Mouse (Mus musculus): Measurements from ENCODE around the gene Slc25a10. TPM values are rescaled to one million over a fixed set of nuclear protein-coding genes. Genes with fewer than 3 reads are reported as not detected.
A peak's percentile ranks its signal among the peaks of the same experiment; 100 is the strongest.
"Not testable (repeated sequence)": the region's sequence is repeated elsewhere in the genome, so short reads cannot be mapped to it uniquely, and the experiment has no call there.

Gene Slc25a10
- polyA plus RNA-seq, 1 experiment from 2014 or later = 36.7 TPM

DNA sequence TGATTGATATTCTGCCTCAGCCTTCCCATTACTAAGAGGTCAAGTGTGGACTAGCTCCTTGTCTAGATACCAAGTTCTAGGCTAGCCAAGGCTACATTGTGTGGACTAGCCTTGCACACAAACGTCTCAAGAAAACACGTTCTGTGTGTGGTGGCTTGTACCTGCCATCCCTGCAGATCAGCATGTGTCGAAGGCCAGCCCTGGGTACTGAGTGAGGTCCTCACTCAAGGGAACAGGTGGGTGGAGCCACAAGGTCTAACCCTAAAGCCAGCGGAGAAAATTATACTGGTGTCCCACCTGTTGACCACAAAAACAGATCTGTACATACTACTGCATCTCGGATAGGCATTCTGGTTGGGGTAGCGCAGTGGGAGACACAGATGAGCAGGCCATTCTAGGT is 8.3 kb downstream of the Slc25a10 start:
- WGBS = 76% methylated on average over 6 of the region's 6 CpGs
- peaks cover 5% of the 10 kb centered on the region for H3K4me1 ChIP-seq
- no peak overlapping the region for H3K4me2 ChIP-seq
- ATAC-seq (ENCODE audit: insufficient number of reproducible peaks, low FRiP score, low TSS enrichment, low read depth) = no peak
- no peak overlapping the region for H3K4me3 ChIP-seq
- H3K36me3 ChIP-seq = peaks cover 45% of the 10 kb centered on the region
- no peaks in the 10 kb centered on the region for H3K9me3 ChIP-seq
- H3K27ac ChIP-seq = no peak overlapping the region
- H3K27me3 ChIP-seq = no peaks in the 10 kb centered on the region
- no peak overlapping the region for H3K9ac ChIP-seq

DNA sequence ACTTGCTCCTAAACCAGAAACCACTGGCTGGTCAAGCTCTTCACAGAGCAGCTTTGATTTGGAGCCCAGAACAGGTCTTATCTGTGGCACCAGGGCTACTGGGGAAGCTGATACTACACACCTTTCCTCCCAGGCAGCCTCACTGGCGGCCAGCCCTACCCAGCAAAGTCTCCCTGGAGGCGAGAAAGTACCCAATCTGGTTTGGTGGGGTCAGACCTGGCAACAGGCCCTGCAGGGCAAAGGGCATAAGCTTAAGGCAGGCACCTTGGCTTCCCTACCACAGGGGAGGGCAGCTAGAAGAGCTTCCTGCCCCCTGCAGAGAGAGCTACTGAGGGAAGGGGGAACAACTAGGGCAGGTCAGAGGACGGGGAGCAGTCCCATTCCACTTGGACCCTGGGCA is 8.7 kb downstream of the Slc25a10 start:
- Histone ChIP-seq H3K27ac (no peak overlapping the region), H3K9me3 (no peaks in the 10 kb centered on the region), H3K4me1 (peaks cover 5% of the 10 kb centered on the region), H3K4me3 (no peak overlapping the region), H3K36me3 (peaks cover 40% of the 10 kb centered on the region), H3K27me3 (no peaks in the 10 kb centered on the region), H3K4me2 (no peak overlapping the region), H3K9ac (no peak overlapping the region)
- WGBS = 13% methylated on average over 3 of the region's 3 CpGs
- ATAC-seq (ENCODE audit: insufficient number of reproducible peaks, low FRiP score, low TSS enrichment, low read depth) = no peak

DNA sequence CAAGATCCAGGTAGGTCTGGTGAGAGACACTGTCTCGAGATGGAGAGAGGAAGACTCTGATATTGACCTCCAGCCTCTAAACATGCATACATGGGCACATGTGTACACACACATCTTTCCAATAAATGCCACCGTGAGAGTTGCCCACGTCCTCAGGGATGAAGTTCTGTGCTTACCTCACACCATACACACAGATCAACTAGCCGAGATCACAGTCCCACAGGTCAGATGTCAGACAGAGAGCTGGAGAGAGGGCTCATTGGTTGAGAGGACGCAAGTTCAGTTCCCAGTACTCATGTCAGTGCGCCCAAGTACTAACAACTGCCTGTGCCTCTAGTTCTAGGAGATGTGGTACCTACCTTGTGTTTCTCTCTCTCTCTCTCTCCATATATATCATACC is 9.4 kb downstream of the Slc25a10 start:
- no peak overlapping the region for H3K4me3 ChIP-seq
- H3K36me3 ChIP-seq = peaks cover 34% of the 10 kb centered on the region
- no peaks in the 10 kb centered on the region for H3K9me3 ChIP-seq
- H3K27me3 ChIP-seq = no peaks in the 10 kb centered on the region
- WGBS = 66% methylated on average over 6 of the region's 6 CpGs
- H3K9ac ChIP-seq = no peak overlapping the region
- no peak overlapping the region for H3K27ac ChIP-seq
- no peak overlapping the region for H3K4me2 ChIP-seq
- peaks cover 5% of the 10 kb centered on the region for H3K4me1 ChIP-seq
- no peak for ATAC-seq (ENCODE audit: insufficient number of reproducible peaks, low FRiP score, low TSS enrichment, low read depth)

DNA sequence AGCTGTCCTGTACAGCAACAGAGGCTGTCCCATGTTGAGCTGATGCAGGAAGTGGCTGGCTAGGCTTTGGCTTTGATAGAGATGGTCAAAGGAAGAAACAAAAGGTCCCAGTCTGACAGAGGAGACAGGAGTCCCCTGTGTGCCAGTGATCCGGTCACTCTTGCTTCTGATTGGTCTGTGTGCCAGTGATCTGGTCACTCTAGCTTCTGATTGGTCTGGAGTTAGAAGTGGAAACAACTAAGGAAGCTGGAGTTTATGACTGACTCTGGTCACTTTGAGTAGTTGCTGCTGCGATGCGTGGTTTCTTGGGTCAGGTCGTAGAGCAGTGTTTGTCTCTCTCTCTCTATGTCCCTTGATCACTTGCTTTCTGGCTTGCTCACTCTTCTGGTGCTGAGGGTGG is 10.1 kb downstream of the Slc25a10 start:
- Histone ChIP-seq H3K27me3 (no peaks in the 10 kb centered on the region), H3K27ac (no peak overlapping the region), H3K4me3 (no peak overlapping the region), H3K4me1 (peaks cover 5% of the 10 kb centered on the region), H3K9ac (no peak overlapping the region), H3K36me3 (peaks cover 28% of the 10 kb centered on the region), H3K4me2 (no peak overlapping the region), H3K9me3 (no peaks in the 10 kb centered on the region)
- 82% methylated on average over 4 of the region's 4 CpGs for WGBS
- ATAC-seq (ENCODE audit: insufficient number of reproducible peaks, low FRiP score, low TSS enrichment, low read depth) = no peak

DNA sequence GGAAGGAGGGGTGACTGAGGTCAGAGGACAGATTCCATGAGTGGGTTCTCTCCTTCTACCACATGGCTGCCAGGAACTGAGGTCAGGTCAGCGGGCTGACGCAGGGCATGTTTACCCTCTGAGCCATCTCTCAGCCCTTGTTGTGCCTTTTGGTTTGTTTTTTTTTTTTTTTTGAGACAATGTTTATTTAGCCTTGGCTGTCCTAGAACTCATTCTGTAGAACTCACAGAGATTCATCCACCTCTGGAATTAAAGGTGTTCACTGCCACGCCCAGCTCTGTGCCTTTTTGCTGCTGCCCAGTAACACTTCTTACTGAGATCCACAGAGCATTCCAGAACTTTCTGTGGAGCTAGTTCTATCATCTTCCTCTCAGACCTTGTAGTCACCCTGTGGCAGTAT is 14.0 kb downstream of the Slc25a10 start:
- Histone ChIP-seq H3K27me3 (no peaks in the 10 kb centered on the region), H3K4me3 (no peak overlapping the region), H3K4me1 (peaks cover 8% of the 10 kb centered on the region; the same call in 1 of the 2 replicates), H3K9me3 (no peaks in the 10 kb centered on the region), H3K9ac (no peak overlapping the region), H3K27ac (no peak overlapping the region), H3K36me3 (no peaks in the 10 kb centered on the region), H3K4me2 (no peak overlapping the region)
- WGBS = 75% methylated on average over 3 of the region's 3 CpGs
- no peak for ATAC-seq (ENCODE audit: insufficient number of reproducible peaks, low FRiP score, low TSS enrichment, low read depth)

DNA sequence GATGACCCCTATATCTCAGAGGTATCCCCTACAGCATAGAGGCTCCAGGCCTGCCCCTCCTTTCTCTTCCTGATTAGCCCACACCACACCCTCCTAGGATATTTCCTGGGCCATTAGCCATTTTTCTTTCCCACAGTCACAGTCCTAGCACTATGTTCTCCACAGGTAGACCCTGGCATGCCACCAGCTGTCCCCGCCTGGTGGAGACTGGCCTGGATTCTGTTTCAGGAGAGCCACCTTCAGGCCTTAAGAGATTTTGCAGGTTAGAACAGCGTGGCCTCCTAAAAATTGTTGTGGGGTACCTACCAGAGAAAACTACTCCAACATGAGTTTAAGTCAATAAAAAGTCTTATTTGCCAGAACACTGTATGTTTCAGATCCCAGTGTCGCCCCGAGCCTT is 15.3 kb downstream of the Slc25a10 start:
- ATAC-seq (ENCODE audit: insufficient number of reproducible peaks, low FRiP score, low TSS enrichment, low read depth) = no peak
- no peak overlapping the region for H3K27ac ChIP-seq
- H3K4me1 ChIP-seq = peaks cover 13% of the 10 kb centered on the region; the same call in 1 of the 2 replicates

DNA sequence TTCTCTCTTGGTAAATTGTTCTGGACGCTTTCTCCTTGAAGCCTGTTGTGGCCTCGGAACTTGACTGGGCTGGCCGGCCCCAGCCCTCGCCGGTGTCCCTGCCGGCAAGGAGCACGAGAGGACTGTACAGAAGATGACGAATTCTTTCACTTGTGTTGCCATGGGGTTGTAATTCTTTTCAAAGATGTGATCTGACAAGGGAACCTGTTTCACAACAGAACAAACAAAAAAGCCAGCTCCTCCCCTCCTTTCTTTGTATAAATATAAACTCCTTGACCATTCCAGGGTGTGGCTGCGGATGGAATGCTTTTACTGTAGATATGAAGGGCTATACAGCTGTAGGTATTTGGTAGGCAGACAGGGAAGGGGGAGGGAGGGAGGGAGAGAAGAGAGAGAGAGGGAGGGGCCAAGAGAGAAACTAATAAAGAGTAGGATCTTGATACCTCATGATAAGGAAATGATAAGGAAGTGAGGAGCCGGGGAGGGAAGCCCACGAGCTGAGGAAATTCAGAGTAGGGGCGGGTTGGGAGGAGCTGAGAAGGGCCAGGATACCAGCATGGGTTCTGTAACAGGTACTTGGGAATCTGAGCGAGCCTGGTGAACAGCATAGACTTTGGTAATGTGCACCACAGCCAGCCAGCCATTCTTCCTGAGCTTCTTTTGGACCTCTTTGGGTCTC is 16.1 kb downstream of the Slc25a10 start:
- no peak overlapping the region for H3K4me3 ChIP-seq
- H3K4me1 ChIP-seq = peaks cover 13% of the 10 kb centered on the region; the same call in 1 of the 2 replicates
- no peak for ATAC-seq (ENCODE audit: insufficient number of reproducible peaks, low FRiP score, low TSS enrichment, low read depth)
- H3K9ac ChIP-seq = no peak overlapping the region
- no peak overlapping the region for H3K27ac ChIP-seq
- no peaks in the 10 kb centered on the region for H3K27me3 ChIP-seq
- H3K9me3 ChIP-seq = no peaks in the 10 kb centered on the region
- H3K36me3 ChIP-seq = no peaks in the 10 kb centered on the region
- H3K4me2 ChIP-seq = no peak overlapping the region
- WGBS = 68% methylated on average over 13 of the region's 13 CpGs

More for the DNA sequence above, 15.3 kb downstream of the Slc25a10 start:
- H3K36me3 ChIP-seq = no peaks in the 10 kb centered on the region
- no peak overlapping the region for H3K4me3 ChIP-seq
- no peak overlapping the region for H3K4me2 ChIP-seq
- no peaks in the 10 kb centered on the region for H3K9me3 ChIP-seq
- no peak overlapping the region for H3K9ac ChIP-seq
- no peaks in the 10 kb centered on the region for H3K27me3 ChIP-seq
- WGBS = 52% methylated on average over 4 of the region's 4 CpGs

DNA sequence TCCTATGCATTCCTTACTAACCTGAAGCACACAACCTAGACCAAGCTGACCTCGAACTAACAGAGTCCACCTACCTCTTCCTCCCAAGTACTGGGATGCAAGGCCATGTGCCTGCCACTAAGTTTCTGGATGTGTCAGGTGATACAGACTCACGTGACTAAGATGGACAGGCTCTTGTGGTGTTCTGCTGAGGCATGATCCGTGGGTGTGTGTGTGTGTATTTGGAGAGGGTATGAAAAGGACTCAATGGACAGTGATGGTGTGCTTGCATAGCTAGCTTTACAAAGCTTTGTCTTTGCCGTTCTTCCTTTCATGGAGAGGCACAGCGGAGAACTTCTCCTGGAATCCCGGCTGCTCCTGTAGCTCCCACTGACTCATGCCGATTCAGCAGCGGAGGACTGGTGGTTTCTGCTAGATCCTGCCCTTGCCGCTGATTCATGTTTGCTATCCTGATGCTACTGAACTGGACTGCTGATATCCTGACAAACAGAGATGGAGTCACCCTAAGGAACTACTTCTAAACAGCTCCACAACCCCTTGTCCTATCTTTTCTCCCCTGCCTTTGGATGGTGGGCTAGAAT is 16.7 kb downstream of the Slc25a10 start:
- no peak overlapping the region for H3K9ac ChIP-seq
- H3K27me3 ChIP-seq = no peaks in the 10 kb centered on the region
- no peak overlapping the region for H3K4me2 ChIP-seq
- WGBS = 85% methylated on average over 9 of the region's 9 CpGs
- ATAC-seq (ENCODE audit: insufficient number of reproducible peaks, low FRiP score, low TSS enrichment, low read depth) = no peak
- H3K4me3 ChIP-seq = no peak overlapping the region
- no peaks in the 10 kb centered on the region for H3K36me3 ChIP-seq
- H3K4me1 ChIP-seq = peaks cover 13% of the 10 kb centered on the region; the same call in 1 of the 2 replicates
- no peaks in the 10 kb centered on the region for H3K9me3 ChIP-seq
- no peak overlapping the region for H3K27ac ChIP-seq

DNA sequence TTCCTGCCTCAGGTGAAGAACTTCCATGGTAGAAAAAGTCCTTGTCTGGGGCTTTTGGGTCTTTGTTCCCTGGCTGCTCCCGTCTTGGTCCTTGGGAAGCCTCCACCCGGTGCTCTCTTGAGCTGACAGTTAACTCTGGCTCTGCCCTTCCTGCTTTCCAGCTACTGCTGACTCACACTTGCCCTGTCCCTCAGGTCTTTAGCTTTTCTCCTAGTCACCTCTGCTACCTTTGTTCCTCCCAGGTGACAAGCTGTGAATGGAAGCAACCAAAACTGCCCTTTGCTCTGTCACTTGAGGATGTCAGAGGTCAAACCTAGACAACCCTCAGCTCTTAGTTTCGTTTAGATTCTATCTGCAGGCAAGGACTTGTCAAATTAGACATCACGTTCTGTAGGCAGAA is 18.3 kb downstream of the Slc25a10 start:
- Histone ChIP-seq H3K4me1 (peaks cover 13% of the 10 kb centered on the region; the same call in 1 of the 2 replicates), H3K4me3 (no peak overlapping the region), H3K9me3 (no peaks in the 10 kb centered on the region), H3K27me3 (no peaks in the 10 kb centered on the region), H3K9ac (no peak overlapping the region), H3K36me3 (no peaks in the 10 kb centered on the region), H3K4me2 (no peak overlapping the region), H3K27ac (0 out of 2 replicates have a peak overlapping the region, but pooled peaks have one; percentile 23)
- WGBS = 38% methylated on average over 4 of the region's 4 CpGs
- no peak for ATAC-seq (ENCODE audit: insufficient number of reproducible peaks, low FRiP score, low TSS enrichment, low read depth)

DNA sequence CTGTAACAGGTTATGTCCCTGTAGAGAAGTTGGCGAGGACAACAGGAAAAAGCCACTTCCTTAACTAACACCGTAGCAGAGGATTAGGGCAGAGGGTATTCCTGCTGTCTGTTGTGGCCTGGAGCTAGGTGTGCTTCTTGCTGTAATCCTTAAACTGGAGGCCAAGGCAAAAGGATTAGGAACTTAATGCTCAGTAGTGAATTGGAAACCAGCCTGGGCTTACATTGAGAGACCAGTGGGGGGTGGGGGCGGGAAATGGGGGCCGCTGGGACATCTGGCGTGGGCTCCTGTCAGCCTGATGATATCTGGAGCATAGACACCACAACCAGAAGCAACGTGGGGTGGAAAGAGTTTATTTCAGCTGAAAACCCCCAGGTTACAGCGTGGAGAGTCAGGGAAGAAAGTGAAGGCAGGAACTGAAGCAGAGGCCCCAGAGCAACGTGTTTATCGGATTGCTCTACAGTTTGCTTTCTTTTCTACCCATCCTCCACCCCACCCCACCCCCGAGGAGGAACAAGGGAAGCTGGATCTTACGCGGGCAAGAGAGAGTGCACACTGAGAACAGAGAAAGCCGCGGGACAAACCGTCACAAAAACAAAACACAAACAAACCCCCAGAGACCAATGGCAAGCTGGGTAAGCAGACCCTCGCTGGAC is 18.9 kb downstream of the Slc25a10 start:
- Histone ChIP-seq H3K4me2 (peak overlapping the region; percentile 38), H3K4me1 (peaks cover 13% of the 10 kb centered on the region; the same call in 1 of the 2 replicates), H3K27me3 (no peaks in the 10 kb centered on the region), H3K9ac (0 out of 2 replicates have a peak overlapping the region, but pooled peaks have one; percentile 26), H3K9me3 (no peaks in the 10 kb centered on the region), H3K36me3 (no peaks in the 10 kb centered on the region), H3K4me3 (peak overlapping the region; percentile 25), H3K27ac (peak overlapping the region; percentile 23)
- ATAC-seq (ENCODE audit: insufficient number of reproducible peaks, low FRiP score, low TSS enrichment, low read depth) = no peak
- WGBS = 3% methylated on average over 16 of the region's 16 CpGs

DNA sequence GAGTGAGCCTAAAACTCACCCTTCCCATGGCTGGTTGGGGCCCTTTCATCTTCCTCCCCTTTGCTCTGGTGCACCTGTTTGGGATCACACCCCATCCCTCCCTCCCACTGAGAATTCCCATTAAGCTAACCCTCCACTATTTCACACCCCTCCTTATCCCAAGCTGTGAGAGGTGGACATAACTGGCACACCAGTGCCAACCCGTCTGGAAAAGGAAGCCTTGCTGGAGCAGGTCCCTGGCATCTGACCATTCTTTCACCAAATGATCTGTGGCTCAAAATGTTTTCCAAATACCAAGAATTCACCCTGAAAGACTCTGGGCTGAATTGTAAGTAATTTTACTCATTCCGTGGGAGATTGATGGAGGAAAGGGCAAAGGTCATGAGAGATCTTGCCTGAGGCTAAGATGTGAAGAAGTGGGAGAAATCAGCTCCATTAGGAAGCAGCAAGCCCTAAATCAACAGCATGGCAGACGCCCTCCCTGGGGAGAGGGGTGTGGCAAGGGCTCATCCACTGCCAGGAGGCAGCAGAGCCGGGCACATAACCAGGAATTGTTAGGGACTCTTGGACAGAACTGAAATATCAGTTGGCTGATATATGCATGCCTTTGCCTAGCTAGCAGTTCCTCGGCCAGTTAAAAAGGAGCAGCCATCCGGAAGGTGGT is 21.3 kb downstream of the Slc25a10 start:
- Histone ChIP-seq H3K4me1 (peaks cover 20% of the 10 kb centered on the region), H3K36me3 (no peaks in the 10 kb centered on the region), H3K9ac (no peak overlapping the region), H3K4me3 (no peak overlapping the region), H3K27me3 (no peaks in the 10 kb centered on the region), H3K9me3 (no peaks in the 10 kb centered on the region), H3K4me2 (no peak overlapping the region), H3K27ac (no peak overlapping the region)
- ATAC-seq (ENCODE audit: insufficient number of reproducible peaks, low FRiP score, low TSS enrichment, low read depth) = no peak
- WGBS = 30% methylated on average over 6 of the region's 6 CpGs

DNA sequence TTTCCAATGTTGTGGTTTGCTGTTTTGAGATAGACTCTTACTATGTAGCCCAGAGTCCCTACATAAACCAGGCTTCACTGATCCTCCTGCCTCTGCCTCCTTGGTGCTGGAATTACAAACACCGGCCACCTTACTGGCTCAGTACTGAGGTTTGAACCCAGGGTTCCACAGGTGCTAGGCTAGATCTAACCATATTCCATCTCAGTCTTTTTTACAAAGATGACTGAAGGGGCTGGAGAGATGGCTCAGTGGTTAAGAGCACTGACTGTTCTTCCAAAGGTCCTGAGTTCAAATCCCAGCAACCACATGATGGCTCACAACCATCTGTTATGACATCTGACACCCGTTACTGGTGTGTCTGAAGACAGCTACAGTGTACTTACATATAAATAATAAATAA is 22.6 kb downstream of the Slc25a10 start:
- H3K9ac ChIP-seq; H3K36me3 ChIP-seq; H3K27ac ChIP-seq; ATAC-seq (ENCODE audit: insufficient number of reproducible peaks, low FRiP score, low TSS enrichment, low read depth); H3K27me3 ChIP-seq; H3K4me2 ChIP-seq; H3K4me3 ChIP-seq; H3K9me3 ChIP-seq: not testable (repeated sequence)
- 86% methylated on average over 2 of the region's 2 CpGs for WGBS
- peaks cover 27% of the 10 kb centered on the region for H3K4me1 ChIP-seq
